Mouse (Mus musculus) midbrain, postnatal 0 days (tissue): ENCODE data around the gene 1700113H08Rik. TPM values are rescaled to one million over a fixed set of nuclear protein-coding genes. Genes with fewer than 3 reads are reported as not detected.

Experiments
- ATAC-seq: fragments of 200-750 bp; cut with Nextera tagmentation; 2 replicates; pipeline ENCODE4 v1.8.0; 2017; ENCODE audit warnings: moderate number of reproducible peaks, mild to moderate bottlenecking, moderate TSS enrichment, moderate library complexity; ENCODE audit not compliant: low FRiP score
- DNase-seq: peaks from one replicate; pipeline ENCODE4 v3.0.0-alpha.2; 2015; ENCODE audit warnings: low spot score
- H3K27ac ChIP-seq: fragments of 300-500 bp; sonication (generic); 2 replicates; pipeline ENCODE4 v1.5.1; 2014; ENCODE audit warnings: low read depth, mild to moderate bottlenecking, low read length, mixed read lengths
- H3K27me3 ChIP-seq: fragments of 300-500 bp; sonication (generic); 2 replicates; pipeline ENCODE4 v1.6.1; 2014; ENCODE audit warnings: low read length, control low read depth, mixed read lengths; ENCODE audit not compliant: insufficient read depth
- H3K36me3 ChIP-seq: fragments of 300-500 bp; sonication (generic); 2 replicates; pipeline ENCODE4 v1.6.1; 2014; ENCODE audit warnings: low read length, control low read depth, mixed read lengths; ENCODE audit not compliant: insufficient read depth
- H3K4me1 ChIP-seq: fragments of 300-500 bp; sonication (generic); 2 replicates; pipeline ENCODE4 v1.6.1; 2014; ENCODE audit warnings: mild to moderate bottlenecking, control low read depth, antibody characterized with exemption, low read length, mixed read lengths; ENCODE audit not compliant: insufficient read depth
- H3K4me2 ChIP-seq: fragments of 300-500 bp; sonication (generic); 2 replicates; pipeline ENCODE4 v1.6.1; 2014; ENCODE audit warnings: low read depth, mild to moderate bottlenecking, low read length, mixed read lengths; ENCODE audit not compliant: poor library complexity, severe bottlenecking
- H3K4me3 ChIP-seq: fragments of 300-500 bp; sonication (generic); 2 replicates; pipeline ENCODE4 v1.5.1; 2014; ENCODE audit warnings: low read depth, mild to moderate bottlenecking, low read length, moderate library complexity
- H3K9ac ChIP-seq: fragments of 300-500 bp; sonication (generic); replicated peaks from 2 replicates; pipeline ENCODE4 v1.6.1; 2014; ENCODE audit warnings: mild to moderate bottlenecking, low read length, moderate library complexity, mixed read lengths; ENCODE audit not compliant: poor library complexity, severe bottlenecking
- H3K9me3 ChIP-seq: fragments of 300-500 bp; sonication (generic); 2 replicates; pipeline ENCODE4 v1.6.1; 2016; ENCODE audit warnings: low read length, control low read depth
- CTCF ChIP-seq: IDR thresholded peaks from 2 replicates; pipeline ENCODE4 v1.5.1; 2016; ENCODE audit warnings: antibody characterized with exemption, mild to moderate bottlenecking
- WGBS: fragments of 180-500 bp; shearing (Covaris S2); extraction: QIAGEN DNeasy Blood & Tissue Kit; methylation state at CpG from one replicate; pipeline ENCODE4 v1.1.7; 2014; 5-methylcytosine and 5-hydroxymethylcytosine counted together
- polyA plus RNA-seq: library from polyadenylated mRNA; unstranded; fragments of >200 nt; fragmentation: Nextera tagmentation; extraction: Ambion mirVana; gene quantifications from 2 replicates; pipeline ENCODE4 v1.2.1, GENCODE M21; 2015
- total RNA-seq: library from RNA; depleted of rRNA; stranded (reverse); fragments of >200 nt; gene quantifications from 2 replicates; pipeline ENCODE4 v1.2.3, GENCODE M21; 2014

1700113H08Rik gene
- total and polyA plus RNA-seq, 2 experiments from 2014 or later: 0.27 TPM; not detected in 1

GRCm38 (mm10) chr10:87110909-87111308 lies 53.1 kb downstream of the 1700113H08Rik start:
- peak; percentile 45 for DNase-seq
- WGBS: 74% methylated on average over 3 of the region's 3 CpGs
- TF ChIP-seq CTCF: no peak

DNA sequence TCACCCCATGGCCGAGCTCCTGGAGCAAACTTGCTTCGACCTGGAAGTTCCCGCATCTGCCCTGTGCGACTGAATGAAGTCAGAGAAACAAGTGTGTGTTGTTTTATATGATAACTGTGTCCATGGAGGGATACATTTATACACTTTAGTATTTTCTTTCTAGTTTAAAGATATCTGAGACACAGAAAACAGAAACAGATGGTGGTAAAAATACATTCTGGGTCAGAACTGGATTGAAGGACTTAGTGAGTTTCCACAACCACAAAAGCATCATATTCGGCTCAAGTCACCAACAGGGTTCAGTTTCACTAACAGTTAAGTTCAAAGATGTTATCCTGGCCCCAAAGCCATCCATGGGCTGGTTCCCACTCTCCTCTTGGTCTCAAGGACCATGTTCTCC lies 67.2 kb downstream of the 1700113H08Rik start:
- no peak for TF ChIP-seq CTCF
- H3K9me3 ChIP-seq: no peaks in the 10 kb centered on the region
- no peak for ATAC-seq

More at GRCm38 (mm10) chr10:87110909-87111308, 53.1 kb downstream of the 1700113H08Rik start:
- Histone ChIP-seq H3K4me3 (no peak overlapping the region), H3K27me3 (no peaks in the 10 kb centered on the region), H3K4me2 (no peak overlapping the region), H3K9ac (no peak overlapping the region), H3K27ac (no peak overlapping the region), H3K36me3 (no peaks in the 10 kb centered on the region), H3K4me1 (peaks cover 5% of the 10 kb centered on the region), H3K9me3 (no peaks in the 10 kb centered on the region)
- no peak for ATAC-seq

GRCm38 (mm10) chr10:87126186-87126824 lies 68.5 kb downstream of the 1700113H08Rik start:
- Histone ChIP-seq H3K36me3 (no peaks in the 10 kb centered on the region), H3K9me3 (no peaks in the 10 kb centered on the region), H3K4me3 (no peak overlapping the region), H3K4me2 (no peak overlapping the region), H3K9ac (no peak overlapping the region), H3K4me1 (no peaks in the 10 kb centered on the region), H3K27me3 (no peaks in the 10 kb centered on the region), H3K27ac (no peak overlapping the region)
- TF ChIP-seq CTCF: peak; percentile 61
- 87% methylated on average over 12 of the region's 12 CpGs for WGBS
- DNase-seq (no peak), ATAC-seq (no peak)

More for the DNA sequence above, 67.2 kb downstream of the 1700113H08Rik start:
- no peak overlapping the region for H3K9ac ChIP-seq
- no peaks in the 10 kb centered on the region for H3K4me1 ChIP-seq
- no peak for DNase-seq
- WGBS: 96% methylated on average over 5 of the region's 5 CpGs
- H3K4me3 ChIP-seq: no peak overlapping the region
- no peaks in the 10 kb centered on the region for H3K27me3 ChIP-seq
- no peak overlapping the region for H3K27ac ChIP-seq
- no peaks in the 10 kb centered on the region for H3K36me3 ChIP-seq
- no peak overlapping the region for H3K4me2 ChIP-seq

DNA sequence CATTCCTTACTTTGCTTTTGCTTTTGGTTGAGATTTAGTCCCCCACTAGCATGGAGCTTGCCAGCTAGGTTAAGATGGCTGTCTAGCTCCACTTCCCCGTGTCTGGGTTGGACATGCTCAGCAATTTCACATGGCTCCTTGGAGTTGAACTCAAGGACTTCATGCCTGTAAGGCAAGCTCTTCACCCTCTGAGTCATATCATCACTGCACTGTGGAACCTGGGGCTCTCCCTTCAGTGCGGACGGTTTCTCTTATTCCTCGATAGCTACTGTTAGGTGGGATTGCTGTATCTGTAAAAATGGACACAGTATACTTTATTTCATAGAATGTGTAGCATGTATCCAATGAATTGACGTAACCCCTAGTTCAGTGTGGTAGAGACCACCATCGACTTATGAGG lies 93.2 kb downstream of the 1700113H08Rik start:
- WGBS: 96% methylated on average over 6 of the region's 6 CpGs
- Histone ChIP-seq H3K4me1 (no peaks in the 10 kb centered on the region), H3K4me3 (no peak overlapping the region), H3K9ac (no peak overlapping the region), H3K27ac (no peak overlapping the region), H3K9me3 (no peaks in the 10 kb centered on the region), H3K36me3 (no peaks in the 10 kb centered on the region), H3K4me2 (no peak overlapping the region), H3K27me3 (no peaks in the 10 kb centered on the region)
- TF ChIP-seq CTCF: no peak
- DNase-seq (no peak), ATAC-seq (no peak)

GRCm38 (mm10) chr10:87153731-87154505 lies 96.1 kb downstream of the 1700113H08Rik start:
- WGBS: 37% methylated on average over 14 of the region's 14 CpGs
- Histone ChIP-seq H3K4me1 (no peaks in the 10 kb centered on the region), H3K9me3 (no peaks in the 10 kb centered on the region), H3K4me2 (no peak overlapping the region), H3K4me3 (no peak overlapping the region), H3K36me3 (no peaks in the 10 kb centered on the region), H3K27me3 (no peaks in the 10 kb centered on the region), H3K27ac (no peak overlapping the region), H3K9ac (no peak overlapping the region)
- ATAC-seq (no peak), DNase-seq (peak; percentile 14)
- no peak for TF ChIP-seq CTCF

DNA sequence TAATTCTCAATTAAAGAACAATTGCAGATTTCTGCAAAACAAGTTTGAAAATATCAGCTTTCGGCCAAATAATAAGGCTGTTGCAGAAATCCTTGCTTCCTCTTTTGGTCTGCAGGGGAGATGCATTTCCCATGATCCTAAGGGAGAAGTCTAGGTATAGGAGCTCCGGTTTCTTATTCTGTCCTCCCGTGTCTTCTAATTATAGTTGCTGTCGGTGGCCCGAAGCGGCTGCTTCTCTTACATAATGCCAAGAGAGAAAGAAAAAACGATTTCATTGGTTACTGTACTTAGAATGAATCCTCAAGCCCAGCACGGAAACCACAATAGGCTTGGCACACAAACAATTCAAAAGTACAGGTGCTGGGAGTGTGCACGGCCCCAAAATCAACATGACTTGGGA lies 101.9 kb downstream of the 1700113H08Rik start:
- no peak overlapping the region for H3K27ac ChIP-seq
- H3K9me3 ChIP-seq: no peaks in the 10 kb centered on the region
- H3K4me1 ChIP-seq: no peaks in the 10 kb centered on the region
- WGBS: 75% methylated on average over 9 of the region's 9 CpGs
- ATAC-seq: no peak
- DNase-seq: no peak
- H3K4me3 ChIP-seq: no peak overlapping the region
- H3K9ac ChIP-seq: no peak overlapping the region
- no peak overlapping the region for H3K4me2 ChIP-seq
- TF ChIP-seq CTCF: no peak
- no peaks in the 10 kb centered on the region for H3K36me3 ChIP-seq
- H3K27me3 ChIP-seq: no peaks in the 10 kb centered on the region
